Mouse (Mus musculus): ENCODE data around the gene Sorbs1. TPM values are rescaled to one million over a fixed set of nuclear protein-coding genes. Genes with fewer than 3 reads are reported as not detected.

The Sorbs1 gene
- total RNA-seq, 1 experiment = 18.0 TPM

GRCm38 (mm10) chr19:40386916-40387315 lies 126.7 kb downstream of the Sorbs1 start:
- no peaks in the 10 kb centered on the region for H3K36me3 ChIP-seq (ENCODE audit: control insufficient read depth, insufficient read depth, low read length, poor library complexity, severe bottlenecking)
- no peaks in the 10 kb centered on the region for H3K4me1 ChIP-seq (ENCODE audit: control insufficient read depth in 2 of 2, insufficient read depth in 2 of 2, low read length in 2 of 2, poor library complexity in 1 of 2)
- DNase-seq (ENCODE audit: low read depth, low spot score) = no peak
- H3K9me3 ChIP-seq (ENCODE audit: control insufficient read depth, insufficient read depth, low read depth, low read length) = no peaks in the 10 kb centered on the region
- in situ Hi-C loops (cut with MboI; ENCODE audit: low sequenced_read_pairs in 2 of 2, unreplicated experiment in 2 of 2) = no loop called here
- no peak overlapping the region for H3K4me3 ChIP-seq (ENCODE audit: insufficient read depth in 1 of 2, low read depth in 1 of 2, low read length in 2 of 2, poor library complexity in 1 of 2, severe bottlenecking in 1 of 2)
- no peak overlapping the region for H3K27ac ChIP-seq (ENCODE audit: insufficient read depth, low read depth, low read length, poor library complexity, severe bottlenecking)
- TF ChIP-seq ZNF384 (IDR thresholded peaks at IDR 0.05; ENCODE audit: low read depth, low read length) = no peak
- no peak for TF ChIP-seq ZC3H11A (IDR thresholded peaks at IDR 0.05; ENCODE audit: borderline replicate concordance, low read depth, low read length)
- no peak for TF ChIP-seq HCFC1 (IDR thresholded peaks at IDR 0.05; ENCODE audit: borderline replicate concordance, insufficient read depth, low read length)
- TF ChIP-seq MAFK (IDR thresholded peaks at IDR 0.05; ENCODE audit: insufficient read depth, low read depth, low read length) = no peak
- no peak for TF ChIP-seq CHD2 (IDR thresholded peaks at IDR 0.05; ENCODE audit: low read depth, low read length)
- H3K9ac ChIP-seq (ENCODE audit: insufficient read depth, low read depth, low read length, poor library complexity, severe bottlenecking) = no peak overlapping the region

- Histone ChIP-seq H3K36me3 (ENCODE audit: control insufficient read depth, insufficient read depth, low read length, poor library complexity, severe bottlenecking) (peaks cover 2% of the 10 kb centered on the region; the same call in 1 of the 2 replicates), H3K9me3 (ENCODE audit: control insufficient read depth, insufficient read depth, low read depth, low read length) (no peaks in the 10 kb centered on the region), H3K27ac (ENCODE audit: insufficient read depth, low read depth, low read length, poor library complexity, severe bottlenecking) (no peak overlapping the region), H3K4me1 (ENCODE audit: control insufficient read depth in 2 of 2, insufficient read depth in 2 of 2, low read length in 2 of 2, poor library complexity in 1 of 2) (no peaks in the 10 kb centered on the region), H3K4me3 (ENCODE audit: insufficient read depth in 1 of 2, low read depth in 1 of 2, low read length in 2 of 2, poor library complexity in 1 of 2, severe bottlenecking in 1 of 2) (no peak overlapping the region), H3K9ac (ENCODE audit: insufficient read depth, low read depth, low read length, poor library complexity, severe bottlenecking) (no peak overlapping the region)
- in situ Hi-C loops (cut with MboI; ENCODE audit: low sequenced_read_pairs in 2 of 2, unreplicated experiment in 2 of 2) = no loop called here
- no peak for TF ChIP-seq ZNF384 (IDR thresholded peaks at IDR 0.05; ENCODE audit: low read depth, low read length)
- no peak for TF ChIP-seq ZC3H11A (IDR thresholded peaks at IDR 0.05; ENCODE audit: borderline replicate concordance, low read depth, low read length)
- no peak for TF ChIP-seq HCFC1 (IDR thresholded peaks at IDR 0.05; ENCODE audit: borderline replicate concordance, insufficient read depth, low read length)
- TF ChIP-seq CHD2 (IDR thresholded peaks at IDR 0.05; ENCODE audit: low read depth, low read length) = no peak
- TF ChIP-seq MAFK (IDR thresholded peaks at IDR 0.05; ENCODE audit: insufficient read depth, low read depth, low read length) = no peak
- no peak for DNase-seq (ENCODE audit: low read depth, low spot score)
Measured at GRCm38 (mm10) chr19:40385334-40385733, 128.2 kb downstream of the Sorbs1 start.

GRCm38 (mm10) chr19:40383931-40384330 lies 129.6 kb downstream of the Sorbs1 start:
- peaks cover 2% of the 10 kb centered on the region; the same call in 1 of the 2 replicates for H3K36me3 ChIP-seq (ENCODE audit: control insufficient read depth, insufficient read depth, low read length, poor library complexity, severe bottlenecking)
- H3K9me3 ChIP-seq (ENCODE audit: control insufficient read depth, insufficient read depth, low read depth, low read length) = no peaks in the 10 kb centered on the region
- H3K4me3 ChIP-seq (ENCODE audit: insufficient read depth in 1 of 2, low read depth in 1 of 2, low read length in 2 of 2, poor library complexity in 1 of 2, severe bottlenecking in 1 of 2) = no peak overlapping the region
- TF ChIP-seq CHD2 (IDR thresholded peaks at IDR 0.05; ENCODE audit: low read depth, low read length) = no peak
- TF ChIP-seq ZC3H11A (IDR thresholded peaks at IDR 0.05; ENCODE audit: borderline replicate concordance, low read depth, low read length) = no peak
- TF ChIP-seq HCFC1 (IDR thresholded peaks at IDR 0.05; ENCODE audit: borderline replicate concordance, insufficient read depth, low read length) = no peak
- TF ChIP-seq MAFK (IDR thresholded peaks at IDR 0.05; ENCODE audit: insufficient read depth, low read depth, low read length) = no peak
- no peak for TF ChIP-seq ZNF384 (IDR thresholded peaks at IDR 0.05; ENCODE audit: low read depth, low read length)
- no peak for DNase-seq (ENCODE audit: low read depth, low spot score)
- no peak overlapping the region for H3K27ac ChIP-seq (ENCODE audit: insufficient read depth, low read depth, low read length, poor library complexity, severe bottlenecking)
- in situ Hi-C loops (cut with MboI; ENCODE audit: low sequenced_read_pairs in 2 of 2, unreplicated experiment in 2 of 2) = no loop called here
- no peaks in the 10 kb centered on the region for H3K4me1 ChIP-seq (ENCODE audit: control insufficient read depth in 2 of 2, insufficient read depth in 2 of 2, low read length in 2 of 2, poor library complexity in 1 of 2)
- H3K9ac ChIP-seq (ENCODE audit: insufficient read depth, low read depth, low read length, poor library complexity, severe bottlenecking) = no peak overlapping the region

GRCm38 (mm10) chr19:40380656-40381055 lies 132.9 kb downstream of the Sorbs1 start:
- in situ Hi-C loops (cut with MboI; ENCODE audit: low sequenced_read_pairs in 2 of 2, unreplicated experiment in 2 of 2) = no loop called here
- peaks cover 2% of the 10 kb centered on the region; the same call in 1 of the 2 replicates for H3K36me3 ChIP-seq (ENCODE audit: control insufficient read depth, insufficient read depth, low read length, poor library complexity, severe bottlenecking)
- no peak overlapping the region for H3K9ac ChIP-seq (ENCODE audit: insufficient read depth, low read depth, low read length, poor library complexity, severe bottlenecking)
- H3K4me1 ChIP-seq (ENCODE audit: control insufficient read depth in 2 of 2, insufficient read depth in 2 of 2, low read length in 2 of 2, poor library complexity in 1 of 2) = no peaks in the 10 kb centered on the region
- no peak overlapping the region for H3K4me3 ChIP-seq (ENCODE audit: insufficient read depth in 1 of 2, low read depth in 1 of 2, low read length in 2 of 2, poor library complexity in 1 of 2, severe bottlenecking in 1 of 2)
- no peak overlapping the region for H3K27ac ChIP-seq (ENCODE audit: insufficient read depth, low read depth, low read length, poor library complexity, severe bottlenecking)
- no peaks in the 10 kb centered on the region for H3K9me3 ChIP-seq (ENCODE audit: control insufficient read depth, insufficient read depth, low read depth, low read length)
- TF ChIP-seq ZNF384 (IDR thresholded peaks at IDR 0.05; ENCODE audit: low read depth, low read length) (no peak), HCFC1 (IDR thresholded peaks at IDR 0.05; ENCODE audit: borderline replicate concordance, insufficient read depth, low read length) (no peak), ZC3H11A (IDR thresholded peaks at IDR 0.05; ENCODE audit: borderline replicate concordance, low read depth, low read length) (no peak), MAFK (IDR thresholded peaks at IDR 0.05; ENCODE audit: insufficient read depth, low read depth, low read length) (no peak), CHD2 (IDR thresholded peaks at IDR 0.05; ENCODE audit: low read depth, low read length) (no peak)
- DNase-seq (ENCODE audit: low read depth, low spot score) = no peak

- Histone ChIP-seq H3K4me3 (ENCODE audit: insufficient read depth in 1 of 2, low read depth in 1 of 2, low read length in 2 of 2, poor library complexity in 1 of 2, severe bottlenecking in 1 of 2) (no peak overlapping the region), H3K9me3 (ENCODE audit: control insufficient read depth, insufficient read depth, low read depth, low read length) (no peaks in the 10 kb centered on the region), H3K9ac (ENCODE audit: insufficient read depth, low read depth, low read length, poor library complexity, severe bottlenecking) (no peak overlapping the region), H3K4me1 (ENCODE audit: control insufficient read depth in 2 of 2, insufficient read depth in 2 of 2, low read length in 2 of 2, poor library complexity in 1 of 2) (no peaks in the 10 kb centered on the region), H3K27ac (ENCODE audit: insufficient read depth, low read depth, low read length, poor library complexity, severe bottlenecking) (no peak overlapping the region), H3K36me3 (ENCODE audit: control insufficient read depth, insufficient read depth, low read length, poor library complexity, severe bottlenecking) (peaks cover 2% of the 10 kb centered on the region; the same call in 1 of the 2 replicates)
- DNase-seq (ENCODE audit: low read depth, low spot score) = no peak
- TF ChIP-seq ZC3H11A (IDR thresholded peaks at IDR 0.05; ENCODE audit: borderline replicate concordance, low read depth, low read length) (no peak), MAFK (IDR thresholded peaks at IDR 0.05; ENCODE audit: insufficient read depth, low read depth, low read length) (no peak), ZNF384 (IDR thresholded peaks at IDR 0.05; ENCODE audit: low read depth, low read length) (no peak), CHD2 (IDR thresholded peaks at IDR 0.05; ENCODE audit: low read depth, low read length) (no peak), HCFC1 (IDR thresholded peaks at IDR 0.05; ENCODE audit: borderline replicate concordance, insufficient read depth, low read length) (no peak)
- in situ Hi-C loops (cut with MboI; ENCODE audit: low sequenced_read_pairs in 2 of 2, unreplicated experiment in 2 of 2) = no loop called here
Measured at GRCm38 (mm10) chr19:40380005-40380404, 133.6 kb downstream of the Sorbs1 start.

Data from ES-E14 (cell line).